Mouse (Mus musculus) splenic B cell, adult 2 months (primary cell): ENCODE data around the gene Pcdh15.

Experiments
- DNase-seq: peaks from one replicate; pipeline ENCODE4 v3.0.0-alpha.2; 2011; ENCODE audit warnings: low read depth, low spot score
- H3K27me3 ChIP-seq: 2 replicates; pipeline ENCODE4 v1.6.1; 2012; ENCODE audit warnings: mild to moderate bottlenecking, low read length, moderate library complexity, mixed read lengths; ENCODE audit not compliant: control insufficient read depth, poor library complexity, insufficient read depth, severe bottlenecking
- H3K36me3 ChIP-seq: 2 replicates; pipeline ENCODE4 v1.6.1; 2012; ENCODE audit warnings: mild to moderate bottlenecking, low read length, moderate library complexity, mixed read lengths; ENCODE audit not compliant: control insufficient read depth, poor library complexity, insufficient read depth, severe bottlenecking

Pcdh15 gene

GRCm38 (mm10) chr10:73515742-73516141 is 416.6 kb downstream of the Pcdh15 start:
- Histone ChIP-seq H3K27me3 (no peaks in the 10 kb centered on the region), H3K36me3 (no peaks in the 10 kb centered on the region)
- no peak for DNase-seq

GRCm38 (mm10) chr10:73519438-73519837 is 420.3 kb downstream of the Pcdh15 start:
- Histone ChIP-seq H3K36me3 (no peaks in the 10 kb centered on the region), H3K27me3 (no peaks in the 10 kb centered on the region)
- DNase-seq: no peak

GRCm38 (mm10) chr10:73552831-73553230 is 453.7 kb downstream of the Pcdh15 start:
- DNase-seq: no peak
- Histone ChIP-seq H3K36me3 (no peaks in the 10 kb centered on the region), H3K27me3 (no peaks in the 10 kb centered on the region)

GRCm38 (mm10) chr10:73564216-73564615 is 465.1 kb downstream of the Pcdh15 start:
- no peaks in the 10 kb centered on the region for H3K27me3 ChIP-seq
- DNase-seq: no peak
- H3K36me3 ChIP-seq: no peaks in the 10 kb centered on the region

- DNase-seq: no peak
- H3K36me3 ChIP-seq: no peaks in the 10 kb centered on the region
- no peaks in the 10 kb centered on the region for H3K27me3 ChIP-seq
Measured at GRCm38 (mm10) chr10:73574711-73575297, 475.7 kb downstream of the Pcdh15 start.

- Histone ChIP-seq H3K36me3 (no peaks in the 10 kb centered on the region; the same call in 1 of the 2 replicates), H3K27me3 (no peaks in the 10 kb centered on the region)
- DNase-seq: no peak
Measured at GRCm38 (mm10) chr10:73667501-73667900, 568.4 kb downstream of the Pcdh15 start.

GRCm38 (mm10) chr10:73700519-73701286 is 601.6 kb downstream of the Pcdh15 start:
- DNase-seq: no peak
- H3K27me3 ChIP-seq: no peaks in the 10 kb centered on the region
- no peaks in the 10 kb centered on the region for H3K36me3 ChIP-seq

GRCm38 (mm10) chr10:73725566-73726240 is 626.6 kb downstream of the Pcdh15 start:
- Histone ChIP-seq H3K36me3 (no peaks in the 10 kb centered on the region), H3K27me3 (no peaks in the 10 kb centered on the region)
- DNase-seq: no peak

- DNase-seq: no peak
- Histone ChIP-seq H3K27me3 (no peaks in the 10 kb centered on the region), H3K36me3 (no peaks in the 10 kb centered on the region)
Measured at GRCm38 (mm10) chr10:73733246-73733645, 634.1 kb downstream of the Pcdh15 start.

- H3K27me3 ChIP-seq: no peaks in the 10 kb centered on the region
- DNase-seq: no peak
- H3K36me3 ChIP-seq: no peaks in the 10 kb centered on the region
Measured at GRCm38 (mm10) chr10:73749021-73749420, 649.9 kb downstream of the Pcdh15 start.

GRCm38 (mm10) chr10:73753876-73754275 is 654.7 kb downstream of the Pcdh15 start:
- no peaks in the 10 kb centered on the region for H3K36me3 ChIP-seq
- DNase-seq: no peak
- H3K27me3 ChIP-seq: no peaks in the 10 kb centered on the region

- DNase-seq: no peak
- no peaks in the 10 kb centered on the region for H3K27me3 ChIP-seq
- no peaks in the 10 kb centered on the region for H3K36me3 ChIP-seq
Measured at GRCm38 (mm10) chr10:73782945-73783344, 683.8 kb downstream of the Pcdh15 start.

- H3K27me3 ChIP-seq: no peaks in the 10 kb centered on the region
- DNase-seq: no peak
- H3K36me3 ChIP-seq: no peaks in the 10 kb centered on the region
Measured at GRCm38 (mm10) chr10:73788163-73788562, 689.0 kb downstream of the Pcdh15 start.

- no peaks in the 10 kb centered on the region for H3K36me3 ChIP-seq
- no peak for DNase-seq
- no peaks in the 10 kb centered on the region for H3K27me3 ChIP-seq
Measured at GRCm38 (mm10) chr10:73805069-73805468, 705.9 kb downstream of the Pcdh15 start.

GRCm38 (mm10) chr10:73812311-73812710 is 713.2 kb downstream of the Pcdh15 start:
- Histone ChIP-seq H3K36me3 (no peaks in the 10 kb centered on the region), H3K27me3 (no peaks in the 10 kb centered on the region)
- DNase-seq: no peak
